Mouse (Mus musculus) kidney, embryonic 14.5 days (tissue): Measurements from ENCODE around the gene Zfp12. TPM values are rescaled to one million over a fixed set of nuclear protein-coding genes. Genes with fewer than 3 reads are reported as not detected.

ENCODE experiments used
- ATAC-seq: fragments of 200-750 bp; cut with Nextera tagmentation; 2 replicates; pipeline ENCODE4 v1.8.0; 2017; ENCODE audit warnings: moderate number of reproducible peaks, mild to moderate bottlenecking, moderate TSS enrichment, moderate library complexity; ENCODE audit not compliant: low FRiP score, low TSS enrichment
- H3K27ac ChIP-seq: fragments of 300-500 bp; sonication (generic); 2 replicates; pipeline ENCODE4 v1.5.1; 2014; ENCODE audit warnings: low read depth, mild to moderate bottlenecking, low read length, moderate library complexity, mixed read lengths
- H3K27me3 ChIP-seq: fragments of 300-500 bp; sonication (generic); 2 replicates; pipeline ENCODE4 v1.6.1; 2014; ENCODE audit warnings: mild to moderate bottlenecking, low read length; ENCODE audit not compliant: control insufficient read depth, insufficient read depth
- H3K36me3 ChIP-seq: fragments of 300-500 bp; sonication (generic); 2 replicates; pipeline ENCODE4 v1.6.1; 2014; ENCODE audit warnings: low read length, mixed read lengths; ENCODE audit not compliant: control insufficient read depth, insufficient read depth
- H3K4me1 ChIP-seq: fragments of 300-500 bp; sonication (generic); 2 replicates; pipeline ENCODE4 v1.6.1; 2014; ENCODE audit warnings: low read length, mixed read lengths; ENCODE audit not compliant: control insufficient read depth, insufficient read depth
- H3K4me2 ChIP-seq: fragments of 300-500 bp; sonication (generic); replicated peaks from 2 replicates; pipeline ENCODE4 v1.6.1; 2014; ENCODE audit warnings: low read depth, mild to moderate bottlenecking, low read length
- H3K4me3 ChIP-seq: fragments of 300-500 bp; sonication (generic); 2 replicates; pipeline ENCODE4 v1.5.1; 2014; ENCODE audit warnings: mild to moderate bottlenecking, low read length
- H3K9ac ChIP-seq: fragments of 300-500 bp; sonication (generic); 2 replicates; pipeline ENCODE4 v1.6.1; 2014; ENCODE audit warnings: low read depth, mild to moderate bottlenecking, low read length, moderate library complexity
- H3K9me3 ChIP-seq: fragments of 300-500 bp; sonication (generic); 2 replicates; pipeline ENCODE4 v1.6.1; 2016; ENCODE audit warnings: low read length; ENCODE audit not compliant: control insufficient read depth
- WGBS: fragments of 180-500 bp; shearing (Covaris S2); extraction: QIAGEN DNeasy Blood & Tissue Kit; methylation state at CpG from one replicate; pipeline ENCODE4 v1.1.7; 2014; 5-methylcytosine and 5-hydroxymethylcytosine counted together
- polyA plus RNA-seq: library from polyadenylated mRNA; unstranded; fragments of >200 nt; fragmentation: Nextera tagmentation; extraction: Ambion mirVana; gene quantifications from 2 replicates; pipeline ENCODE4 v1.2.1, GENCODE M21; 2014

Gene Zfp12
- polyA plus RNA-seq, 1 experiment from 2014 or later: 19.6 TPM

GRCm38 (mm10) chr5:143289299-143289698, 54.3 kb downstream of the Zfp12 start:
- no peak for ATAC-seq
- 73% methylated on average over 9 of the region's 9 CpGs for WGBS
- Histone ChIP-seq H3K4me3 (no peak overlapping the region), H3K9me3 (no peaks in the 10 kb centered on the region), H3K27ac (no peak overlapping the region), H3K9ac (no peak overlapping the region), H3K36me3 (no peaks in the 10 kb centered on the region), H3K27me3 (peaks cover 72% of the 10 kb centered on the region), H3K4me2 (no peak overlapping the region), H3K4me1 (peaks cover 14% of the 10 kb centered on the region; the same call in 1 of the 2 replicates)

GRCm38 (mm10) chr5:143292879-143293278, 57.9 kb downstream of the Zfp12 start:
- Histone ChIP-seq H3K27me3 (peaks cover 51% of the 10 kb centered on the region), H3K27ac (no peak overlapping the region), H3K4me1 (peaks cover 14% of the 10 kb centered on the region; the same call in 1 of the 2 replicates), H3K36me3 (no peaks in the 10 kb centered on the region), H3K9ac (peak overlapping the region; percentile 63), H3K4me3 (peak overlapping the region; percentile 59), H3K9me3 (no peaks in the 10 kb centered on the region; the same call in 1 of the 2 replicates), H3K4me2 (peak overlapping the region; percentile 98)
- WGBS: 1% methylated on average over 18 of the region's 19 CpGs
- ATAC-seq: no peak

GRCm38 (mm10) chr5:143293404-143293803, 58.4 kb downstream of the Zfp12 start, which contains the start of gene Zfp853:
Gene Zfp853 (minus strand): TSS chr5:143293623.
- peak within 1 kb of the TSS; percentile 59 for H3K4me3 ChIP-seq
- H3K27me3 ChIP-seq: peaks cover 46% of the 10 kb centered on the region
- ATAC-seq: no peak
- H3K9me3 ChIP-seq: no peaks in the 10 kb centered on the region; the same call in 1 of the 2 replicates
- peak within 1 kb of the TSS; percentile 98 for H3K4me2 ChIP-seq
- H3K36me3 ChIP-seq: no peaks in the 10 kb centered on the region
- H3K9ac ChIP-seq: peak within 1 kb of the TSS; percentile 63
- H3K4me1 ChIP-seq: peaks cover 14% of the 10 kb centered on the region; the same call in 1 of the 2 replicates
- WGBS: 4% methylated on average over 34 of the region's 38 CpGs
- no peak within 1 kb of the TSS for H3K27ac ChIP-seq

GRCm38 (mm10) chr5:143294862-143295261, 59.9 kb downstream of the Zfp12 start:
- no peaks in the 10 kb centered on the region; the same call in 1 of the 2 replicates for H3K9me3 ChIP-seq
- ATAC-seq: no peak
- no peak overlapping the region for H3K27ac ChIP-seq
- no peak overlapping the region for H3K4me2 ChIP-seq
- H3K4me3 ChIP-seq: no peak overlapping the region
- H3K27me3 ChIP-seq: peaks cover 31% of the 10 kb centered on the region
- H3K4me1 ChIP-seq: peaks cover 14% of the 10 kb centered on the region; the same call in 1 of the 2 replicates
- H3K9ac ChIP-seq: no peak overlapping the region
- peaks cover 1% of the 10 kb centered on the region for H3K36me3 ChIP-seq
- 83% methylated on average over 3 of the region's 3 CpGs for WGBS

- ATAC-seq: no peak
- Histone ChIP-seq H3K9ac (no peak overlapping the region), H3K27me3 (peaks cover 31% of the 10 kb centered on the region), H3K27ac (no peak overlapping the region), H3K4me3 (no peak overlapping the region), H3K4me2 (no peak overlapping the region), H3K9me3 (no peaks in the 10 kb centered on the region; the same call in 1 of the 2 replicates), H3K4me1 (peaks cover 14% of the 10 kb centered on the region; the same call in 1 of the 2 replicates), H3K36me3 (peaks cover 6% of the 10 kb centered on the region)
- WGBS: 97% methylated on average over 2 of the region's 2 CpGs
These were observed 60.4 kb downstream of the Zfp12 start for GRCm38 (mm10) chr5:143295330-143295729.

GRCm38 (mm10) chr5:143297986-143298385, 63.0 kb downstream of the Zfp12 start:
- Histone ChIP-seq H3K9me3 (no peaks in the 10 kb centered on the region; the same call in 1 of the 2 replicates), H3K27me3 (peaks cover 15% of the 10 kb centered on the region), H3K4me1 (peaks cover 9% of the 10 kb centered on the region; the same call in 1 of the 2 replicates), H3K9ac (no peak overlapping the region), H3K4me2 (no peak overlapping the region), H3K27ac (no peak overlapping the region), H3K4me3 (no peak overlapping the region), H3K36me3 (peaks cover 31% of the 10 kb centered on the region)
- no peak for ATAC-seq
- 89% methylated on average over 9 of the region's 9 CpGs for WGBS

- peaks cover 11% of the 10 kb centered on the region for H3K27me3 ChIP-seq
- peaks cover 5% of the 10 kb centered on the region; the same call in 1 of the 2 replicates for H3K4me1 ChIP-seq
- H3K9me3 ChIP-seq: no peaks in the 10 kb centered on the region; the same call in 1 of the 2 replicates
- H3K36me3 ChIP-seq: peaks cover 35% of the 10 kb centered on the region
- H3K4me2 ChIP-seq: no peak overlapping the region
- no peak overlapping the region for H3K27ac ChIP-seq
- WGBS: 95% methylated on average over 7 of the region's 7 CpGs
- no peak for ATAC-seq
- no peak overlapping the region for H3K4me3 ChIP-seq
- no peak overlapping the region for H3K9ac ChIP-seq
These were observed 63.4 kb downstream of the Zfp12 start for GRCm38 (mm10) chr5:143298391-143298790.

Other genes starting within 250 kb of the Zfp12 start
- gene Rnf216, start 122.2 kb upstream of the Zfp12 start, polyA plus RNA-seq: 28.7 and 48.3 TPM in 2 replicates
- gene Olfr718-ps1, start 87.6 kb upstream of the Zfp12 start, polyA plus RNA-seq: 0.05 TPM in 1 of 2 replicates, not detected in the other
- gene Rbak, start 54.4 kb upstream of the Zfp12 start, polyA plus RNA-seq: 11.3 and 16.1 TPM in 2 replicates
- gene Spdye4b, start 54.1 kb upstream of the Zfp12 start, polyA plus RNA-seq: not detected in 2 replicates
- gene Spdye4a, start 8.3 kb upstream of the Zfp12 start, polyA plus RNA-seq: not detected in 2 replicates
- gene Zfp316, start 34.9 kb downstream of the Zfp12 start, polyA plus RNA-seq: 2.2 and 2.5 TPM in 2 replicates
- gene Zfp853, start 58.5 kb downstream of the Zfp12 start, polyA plus RNA-seq: 0.06 and 0.08 TPM in 2 replicates
- gene E130309D02Rik, start 80.2 kb downstream of the Zfp12 start, polyA plus RNA-seq: 34.5 and 39.9 TPM in 2 replicates
- 63.4 and 86.2 TPM in 2 replicates for gene Zdhhc4, start 94.1 kb downstream of the Zfp12 start, polyA plus RNA-seq
- 0.06 and 0.20 TPM in 2 replicates for gene Grid2ip, start 122.2 kb downstream of the Zfp12 start, polyA plus RNA-seq
- gene Kdelr2, start 168.7 kb downstream of the Zfp12 start, polyA plus RNA-seq: 351 and 359 TPM in 2 replicates
- gene Daglb, start 229.4 kb downstream of the Zfp12 start, polyA plus RNA-seq: 5.4 and 7.2 TPM in 2 replicates